Mouse (Mus musculus): ENCODE measurements around the gene Tmem202. TPM values are rescaled to one million over a fixed set of nuclear protein-coding genes. Genes with fewer than 3 reads are reported as not detected.

The Tmem202 gene
- polyA plus RNA-seq, 1 experiment = 2.8 TPM

- H3K4me3 ChIP-seq (ENCODE audit: insufficient read depth, low read length) = no peak overlapping the region; the same call in 1 of the 2 replicates
- peaks cover 7% of the 10 kb centered on the region for H3K4me1 ChIP-seq (ENCODE audit: control insufficient read depth, insufficient read depth, low read length)
- no peak overlapping the region for H3K27ac ChIP-seq (ENCODE audit: insufficient read depth, low read length)
- TF ChIP-seq POLR2A (IDR thresholded peaks at IDR 0.05; ENCODE audit: extremely low read depth, insufficient read depth, low read length) (no peak), CTCF (IDR thresholded peaks at IDR 0.05; ENCODE audit: extremely low read depth, insufficient read depth, low read length) (no peak)
Measured at GRCm38 (mm10) chr9:59541617-59542016, 2.0 kb upstream of the Tmem202 start.

GRCm38 (mm10) chr9:59537651-59538050 lies 2.0 kb downstream of the Tmem202 start:
- H3K4me1 ChIP-seq (ENCODE audit: control insufficient read depth, insufficient read depth, low read length) = peaks cover 4% of the 10 kb centered on the region
- no peak for TF ChIP-seq POLR2A (IDR thresholded peaks at IDR 0.05; ENCODE audit: extremely low read depth, insufficient read depth, low read length)
- peak; percentile 9; the same call in 1 of the 2 replicates for TF ChIP-seq CTCF (IDR thresholded peaks at IDR 0.05; ENCODE audit: extremely low read depth, insufficient read depth, low read length)

GRCm38 (mm10) chr9:59533889-59534288 lies 5.8 kb downstream of the Tmem202 start:
- H3K4me3 ChIP-seq (ENCODE audit: insufficient read depth, low read length) = no peak overlapping the region
- TF ChIP-seq POLR2A (IDR thresholded peaks at IDR 0.05; ENCODE audit: extremely low read depth, insufficient read depth, low read length) = no peak
- TF ChIP-seq CTCF (IDR thresholded peaks at IDR 0.05; ENCODE audit: extremely low read depth, insufficient read depth, low read length) = no peak
- H3K4me1 ChIP-seq (ENCODE audit: control insufficient read depth, insufficient read depth, low read length) = no peaks in the 10 kb centered on the region
- no peak overlapping the region for H3K27ac ChIP-seq (ENCODE audit: insufficient read depth, low read length)

More at GRCm38 (mm10) chr9:59537651-59538050, 2.0 kb downstream of the Tmem202 start:
- H3K4me3 ChIP-seq (ENCODE audit: insufficient read depth, low read length) = no peak overlapping the region
- H3K27ac ChIP-seq (ENCODE audit: insufficient read depth, low read length) = no peak overlapping the region; the same call in 1 of the 2 replicates

GRCm38 (mm10) chr9:59533422-59533821 lies 6.2 kb downstream of the Tmem202 start:
- H3K27ac ChIP-seq (ENCODE audit: insufficient read depth, low read length) = no peak overlapping the region
- no peaks in the 10 kb centered on the region for H3K4me1 ChIP-seq (ENCODE audit: control insufficient read depth, insufficient read depth, low read length)
- TF ChIP-seq CTCF (IDR thresholded peaks at IDR 0.05; ENCODE audit: extremely low read depth, insufficient read depth, low read length) (no peak), POLR2A (IDR thresholded peaks at IDR 0.05; ENCODE audit: extremely low read depth, insufficient read depth, low read length) (no peak)
- H3K4me3 ChIP-seq (ENCODE audit: insufficient read depth, low read length) = no peak overlapping the region

- no peak for TF ChIP-seq CTCF (IDR thresholded peaks at IDR 0.05; ENCODE audit: extremely low read depth, insufficient read depth, low read length)
- no peak for TF ChIP-seq POLR2A (IDR thresholded peaks at IDR 0.05; ENCODE audit: extremely low read depth, insufficient read depth, low read length)
- no peaks in the 10 kb centered on the region for H3K4me1 ChIP-seq (ENCODE audit: control insufficient read depth, insufficient read depth, low read length)
- no peak overlapping the region for H3K4me3 ChIP-seq (ENCODE audit: insufficient read depth, low read length)
- no peak overlapping the region for H3K27ac ChIP-seq (ENCODE audit: insufficient read depth, low read length)
Measured at GRCm38 (mm10) chr9:59531645-59532044, 8.0 kb downstream of the Tmem202 start.

- Histone ChIP-seq H3K4me1 (ENCODE audit: control insufficient read depth, insufficient read depth, low read length) (no peaks in the 10 kb centered on the region), H3K27ac (ENCODE audit: insufficient read depth, low read length) (no peak overlapping the region), H3K4me3 (ENCODE audit: insufficient read depth, low read length) (no peak overlapping the region)
- no peak for TF ChIP-seq POLR2A (IDR thresholded peaks at IDR 0.05; ENCODE audit: extremely low read depth, insufficient read depth, low read length)
- TF ChIP-seq CTCF (IDR thresholded peaks at IDR 0.05; ENCODE audit: extremely low read depth, insufficient read depth, low read length) = no peak
Measured at GRCm38 (mm10) chr9:59528274-59528673, 11.4 kb downstream of the Tmem202 start.

- no peak overlapping the region for H3K4me3 ChIP-seq (ENCODE audit: insufficient read depth, low read length)
- no peak for TF ChIP-seq POLR2A (IDR thresholded peaks at IDR 0.05; ENCODE audit: extremely low read depth, insufficient read depth, low read length)
- no peak for TF ChIP-seq CTCF (IDR thresholded peaks at IDR 0.05; ENCODE audit: extremely low read depth, insufficient read depth, low read length)
- no peaks in the 10 kb centered on the region for H3K4me1 ChIP-seq (ENCODE audit: control insufficient read depth, insufficient read depth, low read length)
- no peak overlapping the region for H3K27ac ChIP-seq (ENCODE audit: insufficient read depth, low read length)
Measured at GRCm38 (mm10) chr9:59527580-59527979, 12.1 kb downstream of the Tmem202 start.

GRCm38 (mm10) chr9:59526727-59527126 lies 12.9 kb downstream of the Tmem202 start:
- Histone ChIP-seq H3K27ac (ENCODE audit: insufficient read depth, low read length) (no peak overlapping the region), H3K4me1 (ENCODE audit: control insufficient read depth, insufficient read depth, low read length) (no peaks in the 10 kb centered on the region), H3K4me3 (ENCODE audit: insufficient read depth, low read length) (no peak overlapping the region)
- TF ChIP-seq POLR2A (IDR thresholded peaks at IDR 0.05; ENCODE audit: extremely low read depth, insufficient read depth, low read length) = no peak
- TF ChIP-seq CTCF (IDR thresholded peaks at IDR 0.05; ENCODE audit: extremely low read depth, insufficient read depth, low read length) = no peak

GRCm38 (mm10) chr9:59522906-59523305 lies 16.7 kb downstream of the Tmem202 start:
- Histone ChIP-seq H3K4me3 (ENCODE audit: insufficient read depth, low read length) (no peak overlapping the region), H3K4me1 (ENCODE audit: control insufficient read depth, insufficient read depth, low read length) (no peaks in the 10 kb centered on the region), H3K27ac (ENCODE audit: insufficient read depth, low read length) (no peak overlapping the region)
- TF ChIP-seq CTCF (IDR thresholded peaks at IDR 0.05; ENCODE audit: extremely low read depth, insufficient read depth, low read length) = no peak
- TF ChIP-seq POLR2A (IDR thresholded peaks at IDR 0.05; ENCODE audit: extremely low read depth, insufficient read depth, low read length) = no peak

GRCm38 (mm10) chr9:59519396-59519795 lies 20.3 kb downstream of the Tmem202 start:
- no peak overlapping the region for H3K4me3 ChIP-seq (ENCODE audit: insufficient read depth, low read length)
- H3K4me1 ChIP-seq (ENCODE audit: control insufficient read depth, insufficient read depth, low read length) = no peaks in the 10 kb centered on the region
- no peak overlapping the region for H3K27ac ChIP-seq (ENCODE audit: insufficient read depth, low read length)
- TF ChIP-seq POLR2A (IDR thresholded peaks at IDR 0.05; ENCODE audit: extremely low read depth, insufficient read depth, low read length) (no peak), CTCF (IDR thresholded peaks at IDR 0.05; ENCODE audit: extremely low read depth, insufficient read depth, low read length) (no peak)
